Mouse (Mus musculus) CD4-positive helper T cell, adult 2 months (primary cell): Measurements from ENCODE around the gene Ptges2.

Experiments
- DNase-seq: peaks from one replicate; pipeline ENCODE4 v3.0.0-alpha.2; 2012; ENCODE audit warnings: low read depth, missing footprints, low spot score

Ptges2 gene

GRCm38 (mm10) chr2:32415801-32416200 is 20.1 kb downstream of the Ptges2 start:
- DNase-seq = no peak

GRCm38 (mm10) chr2:32416556-32416955 is 20.9 kb downstream of the Ptges2 start:
- DNase-seq = no peak

- DNase-seq = no peak
Measured at GRCm38 (mm10) chr2:32417486-32417885, 21.8 kb downstream of the Ptges2 start.

GRCm38 (mm10) chr2:32418430-32419151 is 22.9 kb downstream of the Ptges2 start:
- no peak for DNase-seq

GRCm38 (mm10) chr2:32419359-32419758 is 23.7 kb downstream of the Ptges2 start:
- no peak for DNase-seq

GRCm38 (mm10) chr2:32420066-32420608 is 24.4 kb downstream of the Ptges2 start:
- DNase-seq = no peak

GRCm38 (mm10) chr2:32420647-32421046 is 25.0 kb downstream of the Ptges2 start:
- DNase-seq = no peak

- no peak for DNase-seq
Measured at GRCm38 (mm10) chr2:32421851-32422251, 26.2 kb downstream of the Ptges2 start.

- peak; percentile 67 for DNase-seq
Measured at GRCm38 (mm10) chr2:32423481-32424331, 28.0 kb downstream of the Ptges2 start.

- no peak for DNase-seq
Measured at GRCm38 (mm10) chr2:32424796-32425195, 29.1 kb downstream of the Ptges2 start.

- DNase-seq = no peak
Measured at GRCm38 (mm10) chr2:32425568-32425967, 29.9 kb downstream of the Ptges2 start.

- no peak for DNase-seq
Measured at GRCm38 (mm10) chr2:32426141-32426540, 30.4 kb downstream of the Ptges2 start.

- DNase-seq = no peak
Measured at GRCm38 (mm10) chr2:32427720-32428119, 32.0 kb downstream of the Ptges2 start.

- no peak for DNase-seq
Measured at GRCm38 (mm10) chr2:32428262-32428722, 32.6 kb downstream of the Ptges2 start.

GRCm38 (mm10) chr2:32429215-32429891 is 33.7 kb downstream of the Ptges2 start:
- no peak for DNase-seq

GRCm38 (mm10) chr2:32430701-32431676 is 35.3 kb downstream of the Ptges2 start:
- DNase-seq = no peak

GRCm38 (mm10) chr2:32436686-32437372 is 41.1 kb downstream of the Ptges2 start:
- DNase-seq = no peak

GRCm38 (mm10) chr2:32437612-32438166 is 42.0 kb downstream of the Ptges2 start:
- DNase-seq = no peak

GRCm38 (mm10) chr2:32438733-32439132 is 43.0 kb downstream of the Ptges2 start:
- no peak for DNase-seq

GRCm38 (mm10) chr2:32439177-32439576 is 43.5 kb downstream of the Ptges2 start:
- no peak for DNase-seq
